Mouse (Mus musculus) embryonic fibroblast, embryonic 13.5 days (primary cell): Measurements from ENCODE around the gene Dlg5.

Experiments
- CTCF ChIP-seq: IDR thresholded peaks from 2 replicates; pipeline ENCODE4 v1.5.1; 2011; ENCODE audit warnings: mild to moderate bottlenecking, control low read depth, low read length, moderate library complexity, borderline replicate concordance; ENCODE audit not compliant: insufficient read depth
- POLR2A ChIP-seq: IDR thresholded peaks from 2 replicates; pipeline ENCODE4 v1.6.1; 2011; ENCODE audit warnings: low read depth, mild to moderate bottlenecking, control low read depth, low read length, moderate library complexity

- TF ChIP-seq CTCF (no peak), POLR2A (no peak)
Measured at GRCm38 (mm10) chr14:24239651-24240050, 6.1 kb downstream of the Dlg5 start.
